ENCODE assay signal across 21 mouse cellular contexts in genomic region chr2:148743846-148744407, GRCm38 (mm10). TPM values are rescaled to one million over a fixed set of nuclear protein-coding genes. Genes with fewer than 3 reads are reported as not detected.
A peak's percentile ranks its signal among the peaks of the same experiment; 100 is the strongest.
DNase-seq lines count a peak whose midpoint lies in the region; ATAC-seq lines count a peak whose summit lies in the region.
"Had no signal": no experiment of that assay in that cellular context is flagged by ENCODE, and none has a peak within 500 bp of the region (broad histone marks: within the 10 kb centered on the region; RNA-seq: fewer than 3 reads in every experiment).

No protein-coding gene starts in this region.

- ATAC-seq in kidney, embryonic 14.5 days (ENCODE audit: low FRiP score, low TSS enrichment), result no peak

- no peak overlapping the region for H3K27ac ChIP-seq in kidney, embryonic 14.5 days (ENCODE audit: low read depth, low read length)
- H3K27ac ChIP-seq: embryonic facial prominence, embryonic 12.5 days; hindbrain, embryonic 15.5 days; neural tube, embryonic 15.5 days; stomach, postnatal 0 days had no signal

- no peaks in the 10 kb centered on the region for H3K9me3 ChIP-seq in kidney, embryonic 14.5 days (ENCODE audit: control insufficient read depth, low read length)
- H3K9me3 ChIP-seq: embryonic facial prominence, embryonic 12.5 days; hindbrain, embryonic 15.5 days; neural tube, embryonic 15.5 days had no signal

- H3K27me3 ChIP-seq in kidney, embryonic 14.5 days (ENCODE audit: control insufficient read depth, insufficient read depth, low read length), result no peaks in the 10 kb centered on the region
- H3K27me3 ChIP-seq: embryonic facial prominence, embryonic 12.5 days; hindbrain, embryonic 15.5 days; neural tube, embryonic 15.5 days had no signal

- WGBS in kidney, embryonic 14.5 days, result 82% methylated on average over 3 of the region's 3 CpGs

- no peaks in the 10 kb centered on the region for H3K4me1 ChIP-seq in kidney, embryonic 14.5 days (ENCODE audit: control insufficient read depth, insufficient read depth, low read length)
- H3K4me1 ChIP-seq: embryonic facial prominence, embryonic 12.5 days; hindbrain, embryonic 15.5 days; neural tube, embryonic 15.5 days had no signal

- no peak overlapping the region for H3K4me2 ChIP-seq in kidney, embryonic 14.5 days (replicated peaks; ENCODE audit: low read depth, low read length)
- H3K4me2 ChIP-seq: embryonic facial prominence, embryonic 12.5 days; heart, embryonic 11.5 days; hindbrain, embryonic 15.5 days; neural tube, embryonic 15.5 days had no signal

- no peaks in the 10 kb centered on the region for H3K36me3 ChIP-seq in kidney, embryonic 14.5 days (ENCODE audit: control insufficient read depth, insufficient read depth, low read length)
- H3K36me3 ChIP-seq: embryonic facial prominence, embryonic 12.5 days; hindbrain, embryonic 15.5 days; neural tube, embryonic 15.5 days had no signal

- no peak overlapping the region for H3K4me3 ChIP-seq in kidney, embryonic 14.5 days (ENCODE audit: low read length)
- H3K4me3 ChIP-seq: embryonic facial prominence, embryonic 12.5 days; hindbrain, embryonic 15.5 days; neural tube, embryonic 15.5 days had no signal

- H3K9ac ChIP-seq in kidney, embryonic 14.5 days (ENCODE audit: low read depth, low read length), result no peak overlapping the region
- H3K9ac ChIP-seq: embryonic facial prominence, embryonic 12.5 days; hindbrain, embryonic 15.5 days; neural tube, embryonic 15.5 days had no signal

- DNase-seq in cerebellum, postnatal 10 days, result peak; percentile 44 to 45
- DNase-seq in cerebellum, adult 8-10 months, result no peak
- DNase-seq in kidney, adult 8-10 months, result peak; percentile 19 to 45
- DNase-seq in Muller cell, postnatal 12 days (ENCODE audit: inconsistent ontology term), result peak; percentile 19
- DNase-seq in cerebellum, postnatal 25 days, result peak; percentile 33 to 35
- DNase-seq in yolk sac, embryonic 10.5 days (ENCODE audit: low spot score), result no peak
- no peak for DNase-seq in ovary, postnatal 36 days (ENCODE audit: low spot score)
- DNase-seq: adrenal gland, adult 8-10 months; gastrocnemius, postnatal 14 days; heart, postnatal 14 days; layer of hippocampus, postnatal 36 days; lung, adult 18-20 months had no signal

RNA-seq across cellular contexts. Expression of gene Cstl1, which starts 6.2 kb away (rescaled TPM):
- polyA plus RNA-seq in kidney, embryonic 14.5 days (2014; fragmentation: Nextera tagmentation; extraction: Ambion mirVana), result not detected in 2 replicates
- polyA plus RNA-seq: embryonic facial prominence, embryonic 12.5 days; heart, embryonic 11.5 days; hindbrain, embryonic 15.5 days; large intestine, adult 2 months; liver, adult 2 months; neural tube, embryonic 15.5 days; stomach, postnatal 0 days had no signal

RNA-seq across cellular contexts. Expression of gene Napb, which starts 11.7 kb away (rescaled TPM):
- polyA plus RNA-seq in kidney, embryonic 14.5 days (2014; fragmentation: Nextera tagmentation; extraction: Ambion mirVana), result 1.8 and 2.7 TPM in 2 replicates

RNA-seq across cellular contexts. Expression of gene Cst11, which starts 27.4 kb away (rescaled TPM):
- not detected in 2 replicates for polyA plus RNA-seq in kidney, embryonic 14.5 days (2014; fragmentation: Nextera tagmentation; extraction: Ambion mirVana)
- polyA plus RNA-seq: cortical plate, adult 2 months; embryonic facial prominence, embryonic 12.5 days; heart, embryonic 11.5 days; hindbrain, embryonic 15.5 days; large intestine, adult 2 months; liver, adult 2 months; neural tube, embryonic 15.5 days had no signal

RNA-seq across cellular contexts. Expression of gene 8030411F24Rik, which starts 37.9 kb away (rescaled TPM):
- polyA plus RNA-seq in kidney, embryonic 14.5 days (2014; fragmentation: Nextera tagmentation; extraction: Ambion mirVana), result not detected in 2 replicates
- polyA plus RNA-seq: cortical plate, adult 2 months; embryonic facial prominence, embryonic 12.5 days; heart, embryonic 11.5 days; hindbrain, embryonic 15.5 days; large intestine, adult 2 months; liver, adult 2 months; neural tube, embryonic 15.5 days; stomach, postnatal 0 days had no signal

RNA-seq across cellular contexts. Expression of gene Cst12, which starts 45.2 kb away (rescaled TPM):
- not detected in 2 replicates for polyA plus RNA-seq in kidney, embryonic 14.5 days (2014; fragmentation: Nextera tagmentation; extraction: Ambion mirVana)
- polyA plus RNA-seq: cortical plate, adult 2 months; embryonic facial prominence, embryonic 12.5 days; heart, embryonic 11.5 days; hindbrain, embryonic 15.5 days; large intestine, adult 2 months; liver, adult 2 months; neural tube, embryonic 15.5 days had no signal

Comparison
In these comparisons a context has a peak if more than half of its experiments do, and no peak if none do; other contexts are left out.
1. DNase-seq: peak in cerebellum, postnatal 10 days (2 of 2), kidney, adult 8-10 months (2 of 2), Muller cell, postnatal 12 days (single experiment) and cerebellum, postnatal 25 days (2 of 2); none in cerebellum, adult 8-10 months (single experiment), yolk sac, embryonic 10.5 days (single experiment) and ovary, postnatal 36 days (single experiment).